Mouse (Mus musculus) thymus, adult 2 months (tissue): Measurements from ENCODE around the gene Gprc5b.

ENCODE experiments used
- CTCF ChIP-seq: fragments of 200-500 bp; IDR thresholded peaks from 2 replicates; pipeline ENCODE4 v1.5.1; 2012; ENCODE audit warnings: mild to moderate bottlenecking, control low read depth, low read length, moderate library complexity, borderline replicate concordance; ENCODE audit not compliant: control insufficient read depth, poor library complexity, insufficient read depth; ENCODE audit errors: extremely low read depth
- POLR2A ChIP-seq: fragments of 200-500 bp; IDR thresholded peaks from 2 replicates; pipeline ENCODE4 v1.6.1; 2012; ENCODE audit warnings: mild to moderate bottlenecking, low read length, control low read depth, moderate library complexity; ENCODE audit not compliant: control insufficient read depth, poor library complexity, insufficient read depth; ENCODE audit errors: extremely low read depth

- TF ChIP-seq CTCF (no peak), POLR2A (no peak)
These were observed 46.2 kb downstream of the Gprc5b start for GRCm38 (mm10) chr7:118948677-118949282.
